Mouse (Mus musculus) testis, adult 2 months (tissue): Measurements from ENCODE around the gene Pou2f2. TPM values are rescaled to one million over a fixed set of nuclear protein-coding genes. Genes with fewer than 3 reads are reported as not detected.

Source experiments
- H3K27ac ChIP-seq: fragments of 200-500 bp; 2 replicates; pipeline ENCODE4 v1.5.1; 2012; ENCODE audit warnings: low read depth, low read length; ENCODE audit not compliant: control insufficient read depth, insufficient read depth
- H3K27me3 ChIP-seq: fragments of 200-500 bp; 2 replicates; pipeline ENCODE4 v1.6.1; 2012; ENCODE audit warnings: mild to moderate bottlenecking, low read length, moderate library complexity; ENCODE audit not compliant: control insufficient read depth, insufficient read depth
- H3K36me3 ChIP-seq: fragments of 200-500 bp; 2 replicates; pipeline ENCODE4 v1.6.1; 2012; ENCODE audit warnings: mild to moderate bottlenecking, low read length; ENCODE audit not compliant: control insufficient read depth, insufficient read depth
- H3K4me1 ChIP-seq: fragments of 200-500 bp; 2 replicates; pipeline ENCODE4 v1.6.1; 2012; ENCODE audit warnings: low read length; ENCODE audit not compliant: control insufficient read depth, insufficient read depth
- H3K4me3 ChIP-seq: fragments of 200-500 bp; 2 replicates; pipeline ENCODE4 v1.5.1; 2012; ENCODE audit warnings: low read depth, mild to moderate bottlenecking, low read length, moderate library complexity, mixed read lengths; ENCODE audit not compliant: control insufficient read depth
- CTCF ChIP-seq: fragments of 200-500 bp; IDR thresholded peaks from 2 replicates; pipeline ENCODE4 v1.5.1; 2012; ENCODE audit warnings: low read depth, mild to moderate bottlenecking, inconsistent platforms, low read length, moderate library complexity; ENCODE audit not compliant: control insufficient read depth, insufficient read depth, insufficient replicate concordance
- POLR2A ChIP-seq: fragments of 200-500 bp; IDR thresholded peaks from 2 replicates; pipeline ENCODE4 v1.6.1; 2012; ENCODE audit warnings: low read depth, mild to moderate bottlenecking, inconsistent platforms, low read length, moderate library complexity; ENCODE audit not compliant: control insufficient read depth
- polyA plus RNA-seq: library from polyadenylated mRNA; depleted of rRNA; stranded (reverse); fragments of >200 nt; gene quantifications from 2 replicates; pipeline ENCODE4 v1.2.3, GENCODE M21; 2012

Gene Pou2f2
- polyA plus RNA-seq, 1 experiment = 8.3 TPM

DNA sequence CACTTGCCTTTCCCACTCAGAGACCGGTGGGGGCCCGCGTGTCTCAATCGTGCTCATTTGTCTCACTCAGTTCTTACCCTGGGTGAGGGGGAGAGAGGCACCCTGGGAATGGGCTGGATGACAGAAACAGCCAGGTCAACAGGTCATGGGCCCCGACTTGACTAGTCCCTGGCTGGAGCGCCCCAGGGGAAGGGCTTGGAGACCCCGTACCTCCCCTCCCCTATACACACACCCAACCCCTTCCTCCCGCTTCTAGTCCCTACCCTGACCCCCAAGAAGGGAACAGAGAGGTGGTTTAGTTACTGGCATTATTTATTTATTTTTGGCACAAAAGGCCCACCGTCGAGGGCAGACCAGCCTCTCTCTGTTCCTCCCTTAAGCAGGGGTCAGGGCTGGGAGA, 91.0 kb downstream of the Pou2f2 start:
- Histone ChIP-seq H3K4me3 (peak overlapping the region; percentile 48), H3K27me3 (no peaks in the 10 kb centered on the region), H3K4me1 (peaks cover 18% of the 10 kb centered on the region), H3K36me3 (no peaks in the 10 kb centered on the region), H3K27ac (no peak overlapping the region)
- TF ChIP-seq CTCF (no peak), POLR2A (no peak)

DNA sequence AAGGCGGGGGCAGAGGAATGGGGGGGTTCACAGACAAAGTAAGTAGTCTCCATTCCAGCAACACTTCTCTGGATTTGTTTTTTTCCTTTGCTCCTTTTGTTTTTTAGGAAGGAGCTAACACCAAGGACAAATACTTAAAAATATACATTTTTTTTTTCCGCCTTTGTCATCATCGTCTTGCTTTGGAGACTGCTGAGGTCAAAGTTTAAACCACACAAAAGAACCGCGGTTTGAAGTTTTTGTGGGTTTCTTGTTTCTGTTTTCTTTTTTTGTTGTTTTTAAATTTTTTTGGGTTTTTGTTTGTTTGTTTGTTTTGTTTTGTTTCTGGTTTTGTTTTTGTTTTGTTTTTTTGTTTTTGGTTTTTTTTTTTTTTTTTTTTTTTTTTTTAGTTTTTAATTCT, 91.6 kb downstream of the Pou2f2 start:
- Histone ChIP-seq H3K4me1 (peaks cover 18% of the 10 kb centered on the region), H3K27ac (no peak overlapping the region), H3K27me3 (no peaks in the 10 kb centered on the region), H3K4me3 (no peak overlapping the region), H3K36me3 (no peaks in the 10 kb centered on the region)
- TF ChIP-seq POLR2A = no peak
- TF ChIP-seq CTCF = no peak

- TF ChIP-seq CTCF (no peak), POLR2A (no peak)
- Histone ChIP-seq H3K36me3 (peaks cover under 1% of the 10 kb centered on the region; the same call in 1 of the 2 replicates), H3K27ac (no peak overlapping the region), H3K4me3 (no peak overlapping the region), H3K4me1 (peaks cover 18% of the 10 kb centered on the region), H3K27me3 (no peaks in the 10 kb centered on the region)
These were observed 92.1 kb downstream of the Pou2f2 start for GRCm38 (mm10) chr7:25087256-25087912.

DNA sequence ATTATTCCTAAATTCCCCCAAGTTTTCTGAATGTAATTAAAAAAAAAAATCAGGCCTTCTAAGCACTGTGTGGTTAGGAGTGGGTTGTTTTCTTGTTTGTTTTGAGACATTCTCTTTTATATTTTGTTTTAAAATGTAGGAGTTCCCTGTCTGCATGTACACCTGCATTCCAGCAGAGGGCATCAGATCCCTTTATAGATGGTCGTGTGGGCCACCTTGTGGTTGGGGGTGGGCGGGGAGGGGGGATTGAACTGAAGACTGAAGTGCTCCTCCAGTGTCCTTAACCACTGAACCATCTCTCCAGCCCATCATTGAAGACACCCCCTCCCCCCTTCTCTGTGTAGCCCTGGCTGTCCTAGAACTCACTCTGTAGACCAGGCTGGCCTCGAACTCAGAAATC, 92.9 kb downstream of the Pou2f2 start:
- TF ChIP-seq POLR2A (no peak), CTCF (no peak)
- H3K4me3 ChIP-seq = no peak overlapping the region
- peaks cover 18% of the 10 kb centered on the region for H3K4me1 ChIP-seq
- H3K36me3 ChIP-seq = peaks cover 2% of the 10 kb centered on the region; the same call in 1 of the 2 replicates
- no peak overlapping the region for H3K27ac ChIP-seq
- no peaks in the 10 kb centered on the region for H3K27me3 ChIP-seq

GRCm38 (mm10) chr7:25084621-25085020, 94.9 kb downstream of the Pou2f2 start:
- H3K27me3 ChIP-seq = no peaks in the 10 kb centered on the region
- peaks cover 2% of the 10 kb centered on the region for H3K36me3 ChIP-seq
- H3K4me1 ChIP-seq = peaks cover 12% of the 10 kb centered on the region
- no peak overlapping the region for H3K4me3 ChIP-seq
- TF ChIP-seq CTCF (no peak), POLR2A (no peak)
- no peak overlapping the region for H3K27ac ChIP-seq

GRCm38 (mm10) chr7:25082510-25082909, 97.0 kb downstream of the Pou2f2 start:
- Histone ChIP-seq H3K4me1 (peaks cover 4% of the 10 kb centered on the region; the same call in 1 of the 2 replicates), H3K36me3 (peaks cover 2% of the 10 kb centered on the region), H3K4me3 (no peak overlapping the region), H3K27ac (no peak overlapping the region), H3K27me3 (no peaks in the 10 kb centered on the region)
- TF ChIP-seq CTCF (peak; percentile 18; the same call in 1 of the 2 replicates), POLR2A (peak; percentile 16; the same call in 1 of the 2 replicates)

GRCm38 (mm10) chr7:25080431-25080830, 99.1 kb downstream of the Pou2f2 start:
- H3K4me3 ChIP-seq = no peak overlapping the region
- no peak overlapping the region for H3K27ac ChIP-seq
- H3K27me3 ChIP-seq = no peaks in the 10 kb centered on the region
- peaks cover 2% of the 10 kb centered on the region for H3K36me3 ChIP-seq
- TF ChIP-seq POLR2A (0 out of 2 replicates have a peak, but pooled peaks have one; percentile 16), CTCF (no peak)
- peaks cover 8% of the 10 kb centered on the region for H3K4me1 ChIP-seq

- H3K27ac ChIP-seq = no peak overlapping the region
- TF ChIP-seq CTCF (no peak), POLR2A (peak; percentile 13; the same call in 1 of the 2 replicates)
- no peaks in the 10 kb centered on the region for H3K27me3 ChIP-seq
- peaks cover 2% of the 10 kb centered on the region for H3K36me3 ChIP-seq
- peaks cover 8% of the 10 kb centered on the region for H3K4me1 ChIP-seq
- H3K4me3 ChIP-seq = no peak overlapping the region
These were observed 100.0 kb downstream of the Pou2f2 start for GRCm38 (mm10) chr7:25079496-25080026.
